Mouse (Mus musculus): Measurements from ENCODE around the gene Gm20671. TPM values are rescaled to one million over a fixed set of nuclear protein-coding genes. Genes with fewer than 3 reads are reported as not detected.

The Gm20671 gene
- not detected in 2 replicates for polyA plus RNA-seq (2011; ENCODE audit: insufficient read depth, insufficient read length, low read depth, missing spikeins)

DNA sequence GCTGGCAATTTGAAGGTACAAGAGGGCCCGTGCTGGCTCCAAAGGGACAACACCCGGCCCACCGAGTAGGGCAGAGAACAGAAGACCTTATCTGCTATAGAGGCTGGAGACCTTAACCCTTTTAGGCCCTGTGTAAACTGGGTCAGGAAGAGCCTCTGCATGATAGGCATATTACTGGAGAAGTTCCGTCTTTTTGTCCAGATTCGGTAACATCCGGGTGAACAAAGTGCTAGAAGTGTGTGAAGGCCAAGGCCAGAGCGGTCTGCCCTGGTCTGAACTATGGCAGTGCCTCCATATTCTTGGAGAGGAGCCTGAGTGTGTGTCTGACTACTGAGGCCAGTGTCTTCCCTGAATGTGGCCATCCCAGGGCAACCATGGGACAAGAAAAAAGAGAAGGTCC is at the start of gene Gm20671:
Gene Gm20671, minus strand, starts transcription at position 101 of the 400 bp plus-strand sequence.
- Histone ChIP-seq H3K4me1 (ENCODE audit: control insufficient read depth, insufficient read depth, low read length) (no peaks in the 10 kb centered on the region), H3K4me3 (ENCODE audit: low read depth, low read length) (no peak within 1 kb of the TSS), H3K36me3 (ENCODE audit: control insufficient read depth, insufficient read depth, low read length, poor library complexity, severe bottlenecking) (peaks cover 42% of the 10 kb centered on the region), H3K27ac (ENCODE audit: insufficient read depth, low read length) (no peak within 1 kb of the TSS), H3K9me3 (replicated peaks; ENCODE audit: control insufficient read depth, insufficient read depth, low read length, poor library complexity, severe bottlenecking) (no peaks in the 10 kb centered on the region), H3K27me3 (ENCODE audit: control insufficient read depth, insufficient read depth, low read length, poor library complexity, severe bottlenecking) (no peaks in the 10 kb centered on the region), H3K9ac (ENCODE audit: low read depth, poor library complexity, severe bottlenecking) (no peak within 1 kb of the TSS)
- TF ChIP-seq CTCF (IDR thresholded peaks at IDR 0.05; ENCODE audit: low read depth, low read length) (no peak), EP300 (IDR thresholded peaks at IDR 0.05; ENCODE audit: insufficient read depth, low read depth, low read length) (no peak), POLR2A (IDR thresholded peaks at IDR 0.05; ENCODE audit: insufficient read depth, low read length) (no peak)

DNA sequence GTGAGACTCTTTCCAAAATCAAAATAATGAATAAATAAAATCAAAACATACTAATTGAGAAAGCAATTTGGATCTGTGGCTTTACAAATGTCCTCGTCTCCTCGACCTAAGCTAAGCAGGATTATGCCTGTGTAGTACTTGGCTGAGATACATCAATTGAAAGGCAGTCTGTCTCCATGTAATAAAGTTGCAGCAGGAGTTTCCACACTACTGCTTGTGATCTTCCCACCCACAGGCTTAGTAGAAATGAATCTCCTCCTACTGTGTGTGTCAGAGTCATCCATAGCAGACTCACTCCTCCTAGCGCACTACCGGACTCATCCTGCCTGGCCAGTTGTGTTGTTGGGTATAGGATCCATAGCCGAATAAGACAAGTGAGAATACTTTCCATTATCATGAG is 45.4 kb upstream of the Gm20671 start:
- Histone ChIP-seq H3K36me3 (ENCODE audit: control insufficient read depth, insufficient read depth, low read length, poor library complexity, severe bottlenecking) (peaks cover 34% of the 10 kb centered on the region), H3K9ac (ENCODE audit: low read depth, poor library complexity, severe bottlenecking) (no peak overlapping the region)
- TF ChIP-seq POLR2A (IDR thresholded peaks at IDR 0.05; ENCODE audit: insufficient read depth, low read length) (no peak), CTCF (IDR thresholded peaks at IDR 0.05; ENCODE audit: low read depth, low read length) (no peak), EP300 (IDR thresholded peaks at IDR 0.05; ENCODE audit: insufficient read depth, low read depth, low read length) (no peak)

DNA sequence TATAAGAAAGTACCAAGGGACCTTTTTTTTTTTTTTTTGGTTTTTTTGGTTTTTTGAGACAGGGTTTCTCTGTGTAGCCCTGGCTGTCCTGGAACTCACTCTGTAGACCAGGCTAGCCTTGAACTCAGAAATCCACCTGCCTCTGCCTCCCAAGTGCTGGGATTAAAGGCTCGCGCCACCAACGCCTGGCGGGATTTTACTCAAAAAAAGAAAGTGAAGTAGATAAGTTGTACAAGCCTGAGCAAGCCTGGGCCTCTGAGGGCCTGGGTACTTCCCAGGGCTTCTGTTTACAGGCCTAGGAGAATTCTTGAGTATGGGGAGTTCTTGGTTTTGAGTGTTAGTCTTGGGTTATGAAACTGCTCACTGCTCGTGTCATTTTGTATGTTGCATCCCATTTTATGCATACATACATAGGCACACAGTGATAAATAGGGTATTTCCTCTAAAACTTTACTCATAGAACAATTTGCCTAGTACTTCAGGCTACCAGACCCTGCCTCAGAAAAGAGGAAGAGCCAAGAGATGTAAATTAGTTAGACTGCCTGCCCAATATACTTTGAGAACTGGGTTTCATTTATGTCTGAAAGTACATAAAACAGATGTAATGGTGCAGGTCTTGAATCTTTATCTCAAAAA is 42.6 kb upstream of the Gm20671 start:
- Histone ChIP-seq H3K4me3 (ENCODE audit: low read depth, low read length) (no peak overlapping the region), H3K36me3 (ENCODE audit: control insufficient read depth, insufficient read depth, low read length, poor library complexity, severe bottlenecking) (peaks cover 34% of the 10 kb centered on the region), H3K27me3 (ENCODE audit: control insufficient read depth, insufficient read depth, low read length, poor library complexity, severe bottlenecking) (no peaks in the 10 kb centered on the region), H3K9me3 (replicated peaks; ENCODE audit: control insufficient read depth, insufficient read depth, low read length, poor library complexity, severe bottlenecking) (no peaks in the 10 kb centered on the region), H3K4me1 (ENCODE audit: control insufficient read depth, insufficient read depth, low read length) (peaks cover 3% of the 10 kb centered on the region), H3K9ac (ENCODE audit: low read depth, poor library complexity, severe bottlenecking) (no peak overlapping the region), H3K27ac (ENCODE audit: insufficient read depth, low read length) (no peak overlapping the region)
- TF ChIP-seq CTCF (IDR thresholded peaks at IDR 0.05; ENCODE audit: low read depth, low read length) = no peak
- TF ChIP-seq POLR2A (IDR thresholded peaks at IDR 0.05; ENCODE audit: insufficient read depth, low read length) = no peak
- TF ChIP-seq EP300 (IDR thresholded peaks at IDR 0.05; ENCODE audit: insufficient read depth, low read depth, low read length) = no peak

More for the DNA sequence above, 45.4 kb upstream of the Gm20671 start:
- no peak overlapping the region for H3K27ac ChIP-seq (ENCODE audit: insufficient read depth, low read length)
- H3K4me3 ChIP-seq (ENCODE audit: low read depth, low read length) = no peak overlapping the region
- no peaks in the 10 kb centered on the region for H3K27me3 ChIP-seq (ENCODE audit: control insufficient read depth, insufficient read depth, low read length, poor library complexity, severe bottlenecking)
- H3K4me1 ChIP-seq (ENCODE audit: control insufficient read depth, insufficient read depth, low read length) = no peaks in the 10 kb centered on the region
- no peaks in the 10 kb centered on the region for H3K9me3 ChIP-seq (replicated peaks; ENCODE audit: control insufficient read depth, insufficient read depth, low read length, poor library complexity, severe bottlenecking)

DNA sequence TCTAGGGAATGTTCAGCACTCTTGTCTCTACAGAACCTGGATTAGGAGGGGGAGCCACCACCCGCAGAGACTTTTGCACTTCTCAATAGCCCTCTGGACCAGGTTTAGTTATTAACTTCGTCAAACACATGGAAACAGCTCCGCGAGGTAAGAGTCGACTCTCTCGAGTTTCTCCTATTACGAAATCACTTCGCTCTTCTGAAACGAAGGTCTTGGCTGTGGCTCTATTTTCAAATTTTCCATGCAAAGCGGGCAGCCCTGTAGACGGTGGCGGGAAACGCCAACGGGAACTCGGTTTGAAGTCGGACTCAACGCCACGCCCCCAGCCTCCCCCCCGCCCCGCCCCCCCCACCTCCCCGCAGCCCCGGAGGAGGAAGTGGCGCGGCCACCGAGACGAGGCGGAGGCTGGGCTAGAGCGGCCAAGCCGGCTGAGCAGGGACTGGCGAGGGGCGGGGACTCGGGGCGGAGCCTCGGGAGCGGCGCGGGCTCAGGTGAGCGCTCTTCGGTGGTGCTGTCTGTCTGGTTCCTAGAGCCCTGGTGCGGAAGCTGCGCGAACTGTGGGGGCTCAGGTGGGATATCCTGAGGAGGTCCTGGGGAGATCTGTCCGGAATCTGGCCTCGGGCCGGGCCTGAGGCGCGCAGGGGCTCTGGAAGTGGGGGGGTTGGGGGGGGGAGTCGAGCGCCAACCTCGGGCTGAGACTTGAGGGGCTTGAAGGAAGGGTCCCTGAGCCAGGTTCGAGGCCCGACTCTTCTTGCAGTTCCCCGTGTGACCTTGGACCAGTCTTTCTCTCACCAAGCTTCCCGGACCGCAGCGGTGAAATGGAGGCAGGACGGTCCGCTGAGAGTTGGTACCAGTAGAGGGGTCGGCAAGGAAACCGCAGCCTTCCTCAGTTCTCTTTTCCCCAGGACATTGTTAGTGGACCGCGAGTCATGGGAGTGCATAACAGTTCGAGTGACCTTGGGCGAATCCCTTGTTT is 36.6 kb upstream of the Gm20671 start, which contains the start of gene Depdc5:
Gene Depdc5, plus strand, starts transcription at position 449 of the 976 bp plus-strand sequence.
- peak within 1 kb of the TSS; percentile 94 for H3K27ac ChIP-seq (ENCODE audit: insufficient read depth, low read length)
- no peaks in the 10 kb centered on the region for H3K27me3 ChIP-seq (ENCODE audit: control insufficient read depth, insufficient read depth, low read length, poor library complexity, severe bottlenecking)
- no peaks in the 10 kb centered on the region for H3K9me3 ChIP-seq (replicated peaks; ENCODE audit: control insufficient read depth, insufficient read depth, low read length, poor library complexity, severe bottlenecking)
- TF ChIP-seq EP300 (IDR thresholded peaks at IDR 0.05; ENCODE audit: insufficient read depth, low read depth, low read length) (no peak), POLR2A (IDR thresholded peaks at IDR 0.05; ENCODE audit: insufficient read depth, low read length) (peak; percentile 54)
- peaks cover 23% of the 10 kb centered on the region for H3K36me3 ChIP-seq (ENCODE audit: control insufficient read depth, insufficient read depth, low read length, poor library complexity, severe bottlenecking)
- H3K4me1 ChIP-seq (ENCODE audit: control insufficient read depth, insufficient read depth, low read length) = peaks cover 3% of the 10 kb centered on the region
- peak within 1 kb of the TSS; percentile 90 for H3K4me3 ChIP-seq (ENCODE audit: low read depth, low read length)
- H3K9ac ChIP-seq (ENCODE audit: low read depth, poor library complexity, severe bottlenecking) = peak within 1 kb of the TSS; percentile 85

DNA sequence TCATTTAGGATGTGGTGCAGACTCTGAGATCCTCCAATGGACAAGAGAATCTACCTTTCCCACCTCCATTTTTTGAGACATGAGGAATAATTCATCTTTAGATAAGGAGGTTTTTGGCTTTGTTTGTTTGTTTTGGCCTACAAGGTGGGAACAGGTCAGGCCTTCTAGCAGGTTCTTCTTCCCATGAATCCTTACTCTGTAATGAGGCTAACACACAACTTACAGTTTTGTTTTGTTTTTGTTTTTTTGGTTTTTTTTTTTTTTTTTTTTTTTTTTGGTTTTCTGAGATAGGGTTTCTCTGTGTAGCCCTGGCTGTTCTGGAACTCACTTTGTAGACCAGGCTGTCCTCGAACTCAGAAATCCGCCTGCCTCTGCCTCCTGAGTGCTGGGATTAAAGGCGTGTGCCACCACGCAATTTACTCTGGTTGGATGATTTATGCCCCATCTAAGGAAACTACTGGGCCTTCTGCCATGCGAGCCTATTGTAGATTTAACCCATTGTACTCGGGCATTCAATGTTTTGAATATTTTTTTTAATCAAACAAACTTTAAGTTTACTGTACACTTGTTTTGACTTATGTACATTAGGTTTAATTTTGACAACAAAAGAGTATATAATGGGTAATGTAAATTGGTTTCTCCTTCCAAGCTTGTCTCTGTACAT is 35.7 kb upstream of the Gm20671 start:
- Histone ChIP-seq H3K9ac (ENCODE audit: low read depth, poor library complexity, severe bottlenecking) (peak overlapping the region; percentile 85), H3K36me3 (ENCODE audit: control insufficient read depth, insufficient read depth, low read length, poor library complexity, severe bottlenecking) (peaks cover 13% of the 10 kb centered on the region), H3K9me3 (replicated peaks; ENCODE audit: control insufficient read depth, insufficient read depth, low read length, poor library complexity, severe bottlenecking) (no peaks in the 10 kb centered on the region), H3K4me3 (ENCODE audit: low read depth, low read length) (no peak overlapping the region), H3K4me1 (ENCODE audit: control insufficient read depth, insufficient read depth, low read length) (peaks cover 3% of the 10 kb centered on the region), H3K27me3 (ENCODE audit: control insufficient read depth, insufficient read depth, low read length, poor library complexity, severe bottlenecking) (no peaks in the 10 kb centered on the region), H3K27ac (ENCODE audit: insufficient read depth, low read length) (peak overlapping the region; percentile 65)
- TF ChIP-seq EP300 (IDR thresholded peaks at IDR 0.05; ENCODE audit: insufficient read depth, low read depth, low read length) = no peak
- no peak for TF ChIP-seq POLR2A (IDR thresholded peaks at IDR 0.05; ENCODE audit: insufficient read depth, low read length)
- TF ChIP-seq CTCF (IDR thresholded peaks at IDR 0.05; ENCODE audit: low read depth, low read length) = no peak

Measured in ES-Bruce4 (cell line).